8 mouse cellular contexts compared by ENCODE assay signal in the genomic region with DNA sequence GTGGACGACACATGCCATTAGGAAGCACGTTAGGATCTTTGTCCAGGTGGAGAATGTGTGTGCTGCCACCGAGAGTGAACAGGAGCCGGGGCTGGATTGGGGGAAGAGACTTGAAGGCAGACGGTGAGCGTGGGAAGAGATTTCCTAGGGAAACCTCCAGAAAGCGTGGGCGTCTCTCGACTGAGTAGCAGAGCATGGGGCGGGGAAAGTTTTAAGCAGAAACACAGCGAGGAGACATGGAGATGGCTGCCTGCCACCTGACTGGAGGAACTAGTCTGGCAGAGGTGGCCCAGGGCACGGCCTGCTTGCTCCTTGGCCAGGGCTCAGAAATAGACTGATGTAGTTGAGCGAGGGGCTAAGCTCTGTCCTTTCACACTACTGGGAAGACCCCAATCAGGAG.
DNase-seq lines count a peak whose midpoint lies in the region; ATAC-seq lines count a peak whose summit lies in the region.

No protein-coding gene starts in this region.

- peak; percentile 48 for DNase-seq in gastrocnemius, postnatal 10 days
- DNase-seq in gastrocnemius, adult 18-20 months (ENCODE audit: low spot score): no peak
- DNase-seq in fibroblast of lung, adult 2 months (ENCODE audit: low read depth): peak; percentile 52
- peak; percentile 78 for DNase-seq in layer of hippocampus, adult 8-10 months (ENCODE audit: low spot score in 2 of 2)
- peak; percentile 70 for DNase-seq in lung, postnatal 36 days
- no peak for DNase-seq in Muller cell, postnatal 12 days (ENCODE audit: inconsistent ontology term)
- DNase-seq in thymus, adult 18-20 months: no peak

- ATAC-seq in erythroblast, adult 5-6 weeks (replicated peaks; ENCODE audit: low FRiP score, poor library complexity, severe bottlenecking): no peak

Comparison
In these comparisons a context has a peak if more than half of its experiments do, and no peak if none do; other contexts are left out.
1. DNase-seq: peak in gastrocnemius, postnatal 10 days (single experiment), fibroblast of lung, adult 2 months (single experiment), layer of hippocampus, adult 8-10 months (2 of 2) and lung, postnatal 36 days (single experiment); none in gastrocnemius, adult 18-20 months (single experiment), Muller cell, postnatal 12 days (single experiment) and thymus, adult 18-20 months (0 of 2).